Mouse (Mus musculus): Measurements from ENCODE around the gene Triml1. TPM values are rescaled to one million over a fixed set of nuclear protein-coding genes. Genes with fewer than 3 reads are reported as not detected.

The Triml1 gene
- total RNA-seq (2017) = not detected in 2 replicates

DNA sequence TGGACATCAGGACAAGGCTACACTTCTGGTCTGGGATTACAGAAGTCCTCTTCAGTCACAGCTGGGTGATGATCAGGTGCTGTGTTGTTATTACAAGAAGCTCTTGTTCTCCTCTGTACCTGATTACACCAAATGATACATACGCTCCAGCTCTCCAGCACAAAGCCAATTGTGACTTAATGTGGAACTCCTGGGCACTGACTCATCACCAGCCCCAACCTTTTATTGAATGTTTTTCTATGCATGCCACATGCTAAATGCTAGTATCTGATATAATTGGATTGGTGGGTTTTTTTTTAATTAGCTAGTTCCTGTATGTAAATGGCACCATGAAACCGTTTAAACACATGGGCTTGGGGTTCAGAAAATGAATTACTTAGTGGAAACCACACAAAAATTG is at the start of gene Triml1:
TSS of gene Triml1 (minus strand) at position 101 of the 400 bp plus-strand sequence.
- ATAC-seq (ENCODE audit: extremely low read depth, insufficient number of reproducible peaks, low FRiP score, poor library complexity, severe bottlenecking) = no peak

DNA sequence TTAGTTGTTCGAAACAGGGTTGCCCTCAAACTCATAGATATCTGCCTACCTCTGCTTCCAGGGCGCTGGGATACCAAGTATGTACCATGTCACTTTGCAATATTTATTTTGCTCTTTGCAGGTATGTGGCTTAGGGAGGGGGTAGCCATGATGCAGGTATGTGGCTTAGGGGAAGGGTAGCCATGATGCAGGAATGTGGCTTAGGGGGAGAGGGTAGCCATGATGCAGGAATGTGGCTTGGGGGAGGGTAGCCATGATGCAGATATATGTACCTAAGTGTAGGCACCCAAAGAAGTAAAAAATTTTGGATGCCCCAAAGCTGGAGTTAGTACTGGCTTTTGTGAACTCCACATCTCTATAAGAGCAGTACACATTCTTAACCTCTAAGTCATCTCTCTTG is 41.0 kb upstream of the Triml1 start:
- ATAC-seq (ENCODE audit: extremely low read depth, insufficient number of reproducible peaks, low FRiP score, poor library complexity, severe bottlenecking) = no peak

DNA sequence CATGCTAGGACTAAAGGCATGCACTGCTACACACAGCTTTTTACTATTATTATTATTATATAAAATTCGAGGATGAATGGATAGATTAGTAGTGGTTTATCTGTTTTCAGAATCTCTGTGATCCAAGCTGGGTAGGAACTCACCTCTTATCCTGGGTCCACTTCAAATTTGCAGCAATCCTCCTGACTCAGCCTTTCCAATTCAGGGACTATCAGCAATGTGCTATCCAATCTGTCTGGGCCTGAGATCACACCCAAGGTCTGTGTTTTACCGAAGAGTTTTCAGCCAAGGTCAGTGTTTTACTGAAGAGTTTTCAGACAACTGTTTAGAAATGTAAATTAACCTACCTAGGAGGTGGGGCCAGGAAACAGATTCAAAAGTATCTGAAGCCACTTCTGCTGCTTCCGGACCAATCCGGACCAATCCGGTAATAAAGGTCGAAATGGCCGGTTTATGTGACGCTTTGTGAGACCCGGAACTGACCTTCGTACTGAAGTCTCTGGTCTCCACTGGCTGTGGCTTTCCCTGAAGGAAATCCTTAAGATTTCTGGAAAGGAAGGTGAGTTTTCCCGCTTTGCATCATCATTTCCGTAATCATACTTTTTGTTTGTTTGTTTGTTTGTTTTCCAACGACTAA is 38.9 kb upstream of the Triml1 start, which contains the start of gene Triml2:
TSS of gene Triml2 (plus strand) at position 488 of the 637 bp plus-strand sequence.
- no peak for ATAC-seq (ENCODE audit: extremely low read depth, insufficient number of reproducible peaks, low FRiP score, poor library complexity, severe bottlenecking)

DNA sequence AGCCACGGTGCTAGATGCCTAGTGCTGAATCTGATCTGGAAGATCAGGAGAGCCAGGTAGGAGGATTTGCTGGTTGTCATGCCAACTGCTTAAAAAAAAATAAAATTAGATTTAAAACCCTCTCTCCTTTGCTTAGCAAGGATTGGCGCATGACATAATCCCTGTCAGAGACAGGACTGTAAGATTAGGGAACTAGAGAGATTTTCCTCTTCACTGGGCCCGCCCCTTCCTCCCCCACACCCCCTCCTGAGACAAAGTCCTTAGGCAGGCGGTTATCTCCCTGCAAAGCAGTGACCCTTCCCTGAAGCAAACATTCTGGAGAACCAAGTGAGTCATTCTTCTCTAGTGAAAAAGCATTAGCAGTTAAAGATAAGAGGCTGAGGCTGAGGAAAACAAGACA is 37.9 kb upstream of the Triml1 start:
- no peak for ATAC-seq (ENCODE audit: extremely low read depth, insufficient number of reproducible peaks, low FRiP score, poor library complexity, severe bottlenecking)

DNA sequence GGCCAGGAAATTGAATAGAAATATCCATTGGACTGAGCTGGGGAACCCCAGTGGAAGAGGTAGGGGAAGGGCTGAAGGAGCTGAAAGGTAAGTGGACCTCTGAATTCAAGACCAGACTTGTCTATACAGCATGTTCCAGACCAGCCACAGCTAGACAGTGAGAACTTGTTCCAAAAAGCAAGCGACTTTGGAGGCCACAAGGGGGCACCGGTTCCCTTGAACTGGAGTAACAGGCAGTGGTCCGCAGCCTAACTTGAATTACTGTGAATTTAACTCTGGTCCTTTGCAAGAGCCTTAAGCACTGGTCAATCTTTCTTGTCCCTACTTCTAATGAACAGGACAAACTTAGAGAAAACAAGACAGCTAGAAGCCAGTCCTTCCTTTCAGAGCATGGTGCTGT is 37.0 kb upstream of the Triml1 start:
- no peak for ATAC-seq (ENCODE audit: extremely low read depth, insufficient number of reproducible peaks, low FRiP score, poor library complexity, severe bottlenecking)

DNA sequence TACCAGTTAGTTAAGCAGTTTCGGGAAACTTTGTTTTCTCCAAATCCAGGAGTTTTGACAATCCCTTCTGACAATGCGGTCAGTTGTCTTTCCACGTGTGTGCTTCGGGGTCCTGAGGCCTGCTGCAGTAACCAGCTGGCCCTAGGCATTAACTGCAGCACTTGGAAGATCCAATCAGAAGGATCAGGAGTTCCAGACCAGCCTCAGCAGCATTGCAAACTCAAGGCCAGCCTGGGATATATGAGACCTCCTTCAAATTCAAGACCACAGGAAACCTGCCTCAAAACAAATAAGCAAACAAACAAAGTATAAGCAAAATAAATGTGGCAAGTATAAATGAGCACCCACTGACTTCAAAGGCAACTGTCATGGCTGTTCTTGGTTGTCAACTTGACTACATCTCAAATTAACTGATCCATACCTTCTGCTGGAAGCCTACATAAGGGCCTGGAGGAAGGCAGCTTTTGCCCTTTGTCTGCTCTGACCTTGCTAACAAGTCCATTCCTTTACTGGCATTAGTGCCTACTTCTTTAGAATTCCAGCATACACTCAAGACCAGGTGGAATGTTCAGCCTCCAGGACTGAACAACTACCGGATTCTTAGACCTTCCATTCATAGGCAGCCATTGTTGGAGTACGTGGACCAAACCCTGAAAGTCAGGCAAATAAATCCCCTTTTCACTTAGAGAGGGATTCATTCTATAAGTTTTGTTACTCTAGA is 35.6 kb upstream of the Triml1 start:
- ATAC-seq (ENCODE audit: extremely low read depth, insufficient number of reproducible peaks, low FRiP score, poor library complexity, severe bottlenecking) = no peak

DNA sequence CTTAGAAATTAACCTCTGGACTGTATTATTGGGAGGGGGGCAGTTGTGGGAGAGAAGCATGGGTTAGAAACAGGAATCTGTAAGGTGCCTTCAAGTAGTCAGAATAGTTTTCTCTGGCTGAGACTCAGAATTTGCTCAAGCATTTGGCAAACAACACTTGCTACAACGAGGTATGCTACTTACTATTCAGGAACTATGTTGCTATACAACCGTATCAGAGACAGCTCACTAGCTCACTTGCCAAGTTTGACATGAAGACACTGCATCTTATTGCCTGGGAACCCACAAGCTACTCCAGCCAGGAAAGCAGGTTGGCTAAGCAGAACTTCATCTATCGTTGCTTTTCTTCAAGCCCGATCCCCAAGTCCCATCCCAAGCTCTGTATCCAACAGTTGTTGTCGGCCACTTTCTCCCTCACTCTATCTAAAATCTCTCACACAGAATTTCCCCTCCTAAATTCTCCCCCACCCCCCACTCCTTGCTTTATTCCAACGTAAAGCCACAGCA is 28.0 kb upstream of the Triml1 start:
- no peak for ATAC-seq (ENCODE audit: extremely low read depth, insufficient number of reproducible peaks, low FRiP score, poor library complexity, severe bottlenecking)

DNA sequence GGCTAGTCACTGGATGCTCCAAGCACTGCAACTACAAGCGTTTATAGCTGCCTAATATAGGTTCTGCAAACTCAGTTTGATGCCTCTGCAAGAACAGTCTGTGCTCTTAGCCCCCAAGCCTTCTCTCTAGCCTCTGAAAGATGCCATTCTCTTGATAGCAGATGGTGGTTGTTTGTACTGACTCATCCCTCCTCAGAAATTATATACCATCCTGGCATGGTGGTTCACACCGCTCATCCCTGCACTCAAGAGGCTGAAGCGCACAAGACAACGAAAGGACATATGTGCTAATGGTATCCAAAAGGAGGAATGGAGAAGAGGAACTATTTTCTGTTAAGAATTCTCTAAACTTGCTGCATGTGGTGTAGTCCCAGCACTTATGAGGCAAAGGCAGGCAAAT is 26.8 kb upstream of the Triml1 start:
- no peak for ATAC-seq (ENCODE audit: extremely low read depth, insufficient number of reproducible peaks, low FRiP score, poor library complexity, severe bottlenecking)

DNA sequence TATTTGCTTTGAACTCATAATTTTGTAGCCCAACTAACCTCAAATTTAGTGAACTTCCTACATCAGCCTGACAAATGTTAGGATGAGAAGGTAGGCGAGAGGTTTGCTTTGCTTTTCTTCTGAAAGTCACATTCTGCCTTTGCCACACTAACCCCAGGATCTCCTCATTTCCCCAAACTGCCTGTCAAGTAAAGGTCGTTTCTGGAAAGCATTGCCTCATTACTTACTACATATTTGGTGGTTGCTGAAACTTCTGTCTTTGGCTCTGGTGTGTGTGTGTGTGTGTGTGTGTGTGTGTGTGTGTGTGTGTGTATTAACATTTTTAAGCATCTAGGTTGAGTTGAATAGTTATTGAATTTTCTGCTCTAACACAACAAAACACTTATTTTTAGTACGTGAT is 23.2 kb upstream of the Triml1 start:
- ATAC-seq (ENCODE audit: extremely low read depth, insufficient number of reproducible peaks, low FRiP score, poor library complexity, severe bottlenecking) = no peak

DNA sequence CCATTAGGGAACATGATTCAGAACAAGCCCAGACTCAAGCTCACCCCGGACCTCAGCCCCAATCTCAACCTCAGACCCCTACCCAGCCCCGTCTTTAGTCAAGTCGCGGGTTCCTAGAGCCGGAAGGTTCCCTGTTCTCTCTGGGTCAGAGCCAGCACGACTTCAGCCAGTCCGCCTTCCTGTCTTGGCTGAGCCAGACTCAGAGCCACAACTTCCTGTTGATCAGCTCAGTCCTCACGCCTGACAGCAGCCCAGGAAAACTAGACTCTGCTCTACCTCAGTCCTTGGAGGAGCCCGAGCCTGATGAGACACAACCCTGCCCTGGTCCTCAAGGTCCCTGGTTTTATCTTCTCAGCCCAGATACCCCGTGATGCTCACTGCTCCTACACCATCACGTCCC is 22.0 kb upstream of the Triml1 start:
- ATAC-seq (ENCODE audit: extremely low read depth, insufficient number of reproducible peaks, low FRiP score, poor library complexity, severe bottlenecking) = no peak

DNA sequence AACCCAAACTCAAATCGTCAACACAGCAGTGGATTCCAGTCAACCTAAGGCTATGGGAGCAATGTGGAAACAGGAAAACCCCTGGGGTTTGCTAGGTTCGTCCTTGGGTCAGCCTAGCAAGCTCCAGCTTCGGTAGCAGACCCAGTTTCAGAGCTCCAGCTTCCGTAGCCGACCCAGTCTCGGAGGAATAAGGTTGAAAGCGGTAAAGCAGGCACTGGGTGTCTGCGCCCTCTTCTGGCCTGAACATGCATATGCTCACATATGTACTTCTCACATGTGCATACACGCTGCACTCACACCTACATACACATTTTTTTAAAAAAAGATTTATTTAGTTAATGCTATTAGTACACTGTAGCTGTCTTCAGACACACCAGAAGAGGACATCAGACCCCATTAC is 8.0 kb upstream of the Triml1 start:
- ATAC-seq (ENCODE audit: extremely low read depth, insufficient number of reproducible peaks, low FRiP score, poor library complexity, severe bottlenecking) = no peak

DNA sequence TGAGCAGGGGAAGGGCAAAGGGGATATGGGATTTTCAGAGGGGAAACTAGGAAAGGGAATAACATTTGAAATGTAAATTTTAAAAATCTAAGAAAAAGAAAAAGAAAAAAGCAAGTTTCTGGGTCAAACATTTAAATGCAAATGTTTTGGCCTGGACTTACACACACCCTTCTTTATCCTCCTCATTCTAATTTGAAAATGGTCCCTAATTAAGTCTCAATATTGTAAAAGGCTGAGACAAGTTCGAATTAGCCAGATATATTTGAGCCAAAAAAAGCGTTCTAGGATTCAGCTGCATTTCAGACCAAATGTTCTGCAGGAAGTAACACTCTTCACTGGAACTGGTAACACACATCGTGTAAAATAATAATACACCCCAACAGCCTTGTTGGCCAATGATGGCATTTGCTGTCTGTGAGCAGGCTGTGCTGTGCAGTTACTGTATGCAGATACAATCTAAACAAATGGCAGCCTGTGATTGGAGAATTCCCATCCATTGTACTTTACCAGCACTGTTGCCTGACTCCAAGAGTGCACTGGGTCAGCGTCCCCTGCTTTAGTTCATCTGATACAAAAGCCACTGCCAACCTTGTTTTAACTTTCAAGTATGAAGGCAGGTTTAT is 30.0 kb downstream of the Triml1 start:
- ATAC-seq (ENCODE audit: extremely low read depth, insufficient number of reproducible peaks, low FRiP score, poor library complexity, severe bottlenecking) = no peak

Other genes with a start within 250 kb of the Triml1 start
- gene Triml2, start 39.1 kb upstream of the Triml1 start, total RNA-seq (2017) = not detected in 2 replicates
- not detected in 2 replicates for gene Zfp42, start 165.5 kb upstream of the Triml1 start, total RNA-seq (2017)